Mouse (Mus musculus) Patski (cell line): ENCODE measurements around the gene Iqcc. TPM values are rescaled to one million over a fixed set of nuclear protein-coding genes. Genes with fewer than 3 reads are reported as not detected.

Experiments used
- ATAC-seq: fragments of 100-300 bp; one replicate; pipeline ENCODE4 v1.8.0; 2021
- CTCF ChIA-PET: fragments of 350-600 bp; sonication (Branson Sonifier 250); formaldehyde crosslinking; loops from one replicate; lab custom pipeline; 2022; ENCODE audit warnings: inconsistent platforms; lab: Charles Lee
- POLR2A ChIA-PET: fragments of 350-600 bp; sonication (Branson Sonifier 250); formaldehyde crosslinking; loops from one replicate; lab custom pipeline; 2022; ENCODE audit warnings: antibody characterized with exemption, inconsistent platforms; lab: Charles Lee
- DNase-seq: peaks from one replicate; pipeline ENCODE4 v3.0.0-alpha.2; 2011; ENCODE audit warnings: low read depth, low spot score
- H3K27me3 ChIP-seq: fragments of 371-371 bp; one replicate; pipeline ENCODE4 v1.5.1; 2021
- CTCF ChIP-seq: fragments of 100-300 bp; IDR thresholded peaks from one replicate; pipeline ENCODE4 v1.5.1; 2021
- in situ Hi-C: fragments of 300-500 bp; cut with MboI; formaldehyde crosslinking; loops from 3 replicates; pipeline ENCODE4 v1.11.1; 2018; ENCODE audit warnings: low pct_unique_long_range_greater_than_20kb, mixed read lengths
- polyA plus RNA-seq: library from polyadenylated mRNA; unstranded; gene quantifications from one replicate; pipeline ENCODE4 v1.2.3, GENCODE M21; 2021

Gene Iqcc
- polyA plus RNA-seq, 1 experiment from 2014 or later: 13.3 TPM

- POLR2A ChIA-PET: no interaction called here
- DNase-seq (no peak), ATAC-seq (no peak)
- no peak for TF ChIP-seq CTCF
- in situ Hi-C loops: no loop called here
- H3K27me3 ChIP-seq: no peaks in the 10 kb centered on the region
- CTCF ChIA-PET: no interaction called here
Measured at GRCm38 (mm10) chr4:129639221-129639620, 20.3 kb upstream of the Iqcc start.

- TF ChIP-seq CTCF: no peak
- CTCF ChIA-PET: interaction anchor here (1.5 kb wide), 1 partner anchor 9 kb away, joined by 3 read pairs; no protein-coding TSS in a partner anchor
- POLR2A ChIA-PET: interaction anchor here (0.6 kb wide), 1 partner anchor 11 kb away, joined by 4 read pairs; no protein-coding TSS in a partner anchor
- in situ Hi-C loops: no loop called here
- ATAC-seq (no peak), DNase-seq (no peak)
- no peaks in the 10 kb centered on the region for H3K27me3 ChIP-seq
Measured at GRCm38 (mm10) chr4:129633852-129634251, 15.0 kb upstream of the Iqcc start.

GRCm38 (mm10) chr4:129631867-129632266 lies 13.0 kb upstream of the Iqcc start:
- ChIA-PET CTCF (interaction anchor here (2.2 kb wide), 1 partner anchor 23 kb away, joined by 4 read pairs; no protein-coding TSS in a partner anchor), POLR2A (interaction anchor here (1.6 kb wide), 1 partner anchor 9 kb away, joined by 3 read pairs; the partner anchor contains the start of gene Txlna)
- in situ Hi-C loops: no loop called here
- ATAC-seq (no peak), DNase-seq (no peak)
- no peak for TF ChIP-seq CTCF
- H3K27me3 ChIP-seq: no peaks in the 10 kb centered on the region

GRCm38 (mm10) chr4:129630944-129631343 lies 12.0 kb upstream of the Iqcc start:
- no peaks in the 10 kb centered on the region for H3K27me3 ChIP-seq
- in situ Hi-C loops: no loop called here
- no peak for DNase-seq
- ChIA-PET CTCF (no interaction called here), POLR2A (interaction anchor here (1.6 kb wide), 1 partner anchor 10 kb away, joined by 3 read pairs; the partner anchor contains the start of gene Txlna)
- no peak for ATAC-seq
- TF ChIP-seq CTCF: no peak

GRCm38 (mm10) chr4:129626035-129626434 lies 7.1 kb upstream of the Iqcc start:
- in situ Hi-C loops: no loop called here
- no peak for TF ChIP-seq CTCF
- no peak for ATAC-seq

GRCm38 (mm10) chr4:129625496-129625895 lies 6.6 kb upstream of the Iqcc start:
- ChIA-PET CTCF (interaction anchor here (1.5 kb wide), 1 partner anchor 9 kb away, joined by 3 read pairs; no protein-coding TSS in a partner anchor), POLR2A (interaction anchor here (0.9 kb wide), 1 partner anchor 15 kb away, joined by 5 read pairs; the partner anchor contains the start of gene Txlna)
- ATAC-seq (no peak), DNase-seq (no peak)
- in situ Hi-C loops: no loop called here
- no peaks in the 10 kb centered on the region for H3K27me3 ChIP-seq
- TF ChIP-seq CTCF: no peak

More at GRCm38 (mm10) chr4:129626035-129626434, 7.1 kb upstream of the Iqcc start:
- ChIA-PET POLR2A (interaction anchor here (0.6 kb wide), 1 partner anchor 15 kb away, joined by 3 read pairs; the partner anchor contains the start of gene Txlna), CTCF (no interaction called here)
- DNase-seq: no peak
- H3K27me3 ChIP-seq: no peaks in the 10 kb centered on the region

- ChIA-PET CTCF (interaction anchor here (1.5 kb wide), 1 partner anchor 9 kb away, joined by 3 read pairs; no protein-coding TSS in a partner anchor), POLR2A (interaction anchor here (0.9 kb wide), 1 partner anchor 15 kb away, joined by 5 read pairs; the partner anchor contains the start of gene Txlna)
- in situ Hi-C loops: no loop called here
- H3K27me3 ChIP-seq: no peaks in the 10 kb centered on the region
- DNase-seq (no peak), ATAC-seq (no peak)
- TF ChIP-seq CTCF: no peak
Measured at GRCm38 (mm10) chr4:129625029-129625370, 6.1 kb upstream of the Iqcc start.

GRCm38 (mm10) chr4:129624281-129625028 lies 5.6 kb upstream of the Iqcc start:
- no peaks in the 10 kb centered on the region for H3K27me3 ChIP-seq
- ATAC-seq (peak; percentile 91), DNase-seq (no peak)
- in situ Hi-C loops: no loop called here
- POLR2A ChIA-PET: interaction anchor here (0.7 to 0.9 kb wide), 2 partner anchors 16 kb away, joined by 3 to 5 read pairs; partner anchors contain the start of gene Txlna
- CTCF ChIA-PET: interaction anchor here (1.5 kb wide), 1 partner anchor 10 kb away, joined by 3 read pairs; no protein-coding TSS in a partner anchor
- no peak for TF ChIP-seq CTCF

- ATAC-seq: no peak
Measured at GRCm38 (mm10) chr4:129623681-129624091, 4.8 kb upstream of the Iqcc start, which contains the start of gene Ccdc28b. Gene Ccdc28b (minus strand): TSS chr4:129623947.

GRCm38 (mm10) chr4:129622803-129623535 lies 4.1 kb upstream of the Iqcc start:
- ATAC-seq (no peak), DNase-seq (no peak)
- POLR2A ChIA-PET: interaction anchor here (0.6 to 0.7 kb wide), 2 partner anchors 11 to 13 kb away, joined by 3 to 4 read pairs; no protein-coding TSS in a partner anchor
- CTCF ChIA-PET: no interaction called here
- no peak for TF ChIP-seq CTCF
- H3K27me3 ChIP-seq: no peaks in the 10 kb centered on the region
- in situ Hi-C loops: no loop called here

More at GRCm38 (mm10) chr4:129623681-129624091, 4.8 kb upstream of the Iqcc start, which contains the start of gene Ccdc28b:
- H3K27me3 ChIP-seq: no peaks in the 10 kb centered on the region
- in situ Hi-C loops: no loop called here
- DNase-seq: no peak
- no peak for TF ChIP-seq CTCF
- CTCF ChIA-PET: no interaction called here
- POLR2A ChIA-PET: interaction anchor here (0.7 kb wide), 2 partner anchors 13 to 17 kb away, joined by 3 read pairs; no protein-coding TSS in a partner anchor
